Mouse (Mus musculus): ENCODE results near the gene Gm21760. TPM values are rescaled to one million over a fixed set of nuclear protein-coding genes. Genes with fewer than 3 reads are reported as not detected.

Gene Gm21760
- not detected for polyA plus RNA-seq (2014; fragmentation: Illumina TruSeq; extraction: RNeasy Lipid Tissue Mini Kit (QIAGEN cat#74804); ENCODE audit: low read depth, low replicate concordance)

GRCm38 (mm10) chrY:80133479-80133878 is at the start of gene Gm21760:
TSS of gene Gm21760 (plus strand) at chrY:80133779.

